Mouse (Mus musculus) E14TG2a.4 (cell line): ENCODE results near the gene Lmna.
A peak's percentile ranks its signal among the peaks of the same experiment; 100 is the strongest.

Experiments
- H3K27me3 ChIP-seq: 2 replicates; pipeline ENCODE4 v1.6.1; 2014; ENCODE audit warnings: low read length, control low read depth; ENCODE audit not compliant: insufficient read depth
- H3K36me3 ChIP-seq: 2 replicates; pipeline ENCODE4 v1.6.1; 2014; ENCODE audit warnings: low read length, control low read depth; ENCODE audit not compliant: insufficient read depth
- H3K4me1 ChIP-seq: replicated peaks from 2 replicates; pipeline ENCODE4 v1.6.1; 2014; ENCODE audit warnings: low read depth, low read length, control low read depth
- H3K4me3 ChIP-seq: replicated peaks from 2 replicates; pipeline ENCODE4 v1.5.1; 2014; ENCODE audit warnings: mild to moderate bottlenecking, low read length
- H3K9me3 ChIP-seq: 2 replicates; pipeline ENCODE4 v1.6.1; 2014; ENCODE audit warnings: low read length, control low read depth
- CTCF ChIP-seq: conservative IDR thresholded peaks from 2 replicates; pipeline ENCODE4 v1.5.1; 2014; ENCODE audit warnings: low read length
- NANOG ChIP-seq: IDR thresholded peaks from 2 replicates; pipeline ENCODE4 v1.6.1; 2014; ENCODE audit warnings: borderline replicate concordance, low read length, mixed read lengths
- POU5F1 ChIP-seq: IDR thresholded peaks from 2 replicates; pipeline ENCODE4 v1.6.1; 2014; ENCODE audit warnings: low read length, borderline replicate concordance

Gene Lmna

GRCm38 (mm10) chr3:88535527-88535926 lies 25.8 kb upstream of the Lmna start:
- H3K4me1 ChIP-seq, result peaks cover 76% of the 10 kb centered on the region
- H3K36me3 ChIP-seq, result peaks cover 53% of the 10 kb centered on the region
- H3K9me3 ChIP-seq, result no peaks in the 10 kb centered on the region
- TF ChIP-seq POU5F1, result no peak
- TF ChIP-seq CTCF, result no peak
- no peak for TF ChIP-seq NANOG
- no peaks in the 10 kb centered on the region for H3K27me3 ChIP-seq
- H3K4me3 ChIP-seq, result peak overlapping the region; percentile 92

GRCm38 (mm10) chr3:88535005-88535404 lies 25.2 kb upstream of the Lmna start:
- Histone ChIP-seq H3K4me3 (peak overlapping the region; percentile 92), H3K4me1 (peaks cover 76% of the 10 kb centered on the region), H3K36me3 (peaks cover 49% of the 10 kb centered on the region), H3K9me3 (no peaks in the 10 kb centered on the region), H3K27me3 (no peaks in the 10 kb centered on the region)
- no peak for TF ChIP-seq NANOG
- no peak for TF ChIP-seq POU5F1
- no peak for TF ChIP-seq CTCF

GRCm38 (mm10) chr3:88533706-88534105 lies 23.9 kb upstream of the Lmna start:
- TF ChIP-seq NANOG, result no peak
- TF ChIP-seq CTCF, result no peak
- no peak for TF ChIP-seq POU5F1
- Histone ChIP-seq H3K27me3 (no peaks in the 10 kb centered on the region), H3K9me3 (no peaks in the 10 kb centered on the region), H3K36me3 (peaks cover 57% of the 10 kb centered on the region), H3K4me1 (peaks cover 77% of the 10 kb centered on the region), H3K4me3 (peak overlapping the region; percentile 92)

GRCm38 (mm10) chr3:88532689-88533511 lies 23.1 kb upstream of the Lmna start:
- TF ChIP-seq NANOG, result no peak
- TF ChIP-seq CTCF, result no peak
- no peak for TF ChIP-seq POU5F1
- peaks cover 76% of the 10 kb centered on the region for H3K4me1 ChIP-seq
- no peaks in the 10 kb centered on the region for H3K9me3 ChIP-seq
- H3K36me3 ChIP-seq, result peaks cover 57% of the 10 kb centered on the region
- H3K4me3 ChIP-seq, result peak overlapping the region; percentile 92
- no peaks in the 10 kb centered on the region for H3K27me3 ChIP-seq

GRCm38 (mm10) chr3:88532299-88532674 lies 22.5 kb upstream of the Lmna start, which contains the start of gene Mex3a:
Gene Mex3a (plus strand): TSS chr3:88532395.
- H3K9me3 ChIP-seq, result no peaks in the 10 kb centered on the region
- no peaks in the 10 kb centered on the region for H3K27me3 ChIP-seq
- H3K4me3 ChIP-seq, result peak within 1 kb of the TSS; percentile 92
- TF ChIP-seq POU5F1 (no peak), NANOG (no peak)
- peaks cover 57% of the 10 kb centered on the region for H3K36me3 ChIP-seq
- peaks cover 76% of the 10 kb centered on the region for H3K4me1 ChIP-seq

- peaks cover 76% of the 10 kb centered on the region for H3K4me1 ChIP-seq
- H3K36me3 ChIP-seq, result peaks cover 57% of the 10 kb centered on the region
- peak overlapping the region; percentile 92 for H3K4me3 ChIP-seq
- no peaks in the 10 kb centered on the region for H3K27me3 ChIP-seq
- H3K9me3 ChIP-seq, result no peaks in the 10 kb centered on the region
- TF ChIP-seq POU5F1 (no peak; the same call in 1 of the 2 replicates), NANOG (no peak; the same call in 1 of the 2 replicates), CTCF (no peak)
Measured at GRCm38 (mm10) chr3:88531348-88532298, 21.9 kb upstream of the Lmna start.

- Histone ChIP-seq H3K4me3 (peak overlapping the region; percentile 92), H3K27me3 (no peaks in the 10 kb centered on the region), H3K9me3 (no peaks in the 10 kb centered on the region), H3K4me1 (peaks cover 75% of the 10 kb centered on the region), H3K36me3 (peaks cover 54% of the 10 kb centered on the region)
- TF ChIP-seq CTCF (no peak), NANOG (no peak), POU5F1 (no peak)
Measured at GRCm38 (mm10) chr3:88530082-88530864, 20.5 kb upstream of the Lmna start.
